Mouse (Mus musculus): ENCODE results near the gene Gpr88. TPM values are rescaled to one million over a fixed set of nuclear protein-coding genes. Genes with fewer than 3 reads are reported as not detected.

The Gpr88 gene
- total and polyA plus RNA-seq, 3 experiments, result not detected

- Histone ChIP-seq H3K36me3 (replicated peaks in 1 of 2; ENCODE audit: control insufficient read depth in 1 of 2, insufficient read depth in 1 of 2, low read length in 1 of 2) (no peaks in the 10 kb centered on the region), H3K4me2 (ENCODE audit: insufficient read depth, low read depth, poor library complexity, severe bottlenecking) (no peak overlapping the region), H3K9me3 (replicated peaks; ENCODE audit: low read length) (no peaks in the 10 kb centered on the region), H3K79me2 (replicated peaks; ENCODE audit: control insufficient read depth, extremely low read depth, insufficient read depth, poor library complexity, severe bottlenecking) (no peaks in the 10 kb centered on the region), H3K4me3 (replicated peaks in 1 of 3; ENCODE audit: low read depth in 2 of 3, low read length in 2 of 3, poor library complexity in 1 of 3) (no peak overlapping the region), H3K27ac (ENCODE audit: insufficient read depth, low read depth) (no peak overlapping the region), H3K4me1 (ENCODE audit: control insufficient read depth in 1 of 2, insufficient read depth in 2 of 2) (peaks cover 4 to 16% of the 10 kb centered on the region in 2 experiments; a peak in 3 of 4 replicates), H3K27me3 (replicated peaks) (no peaks in the 10 kb centered on the region), H3K9ac (ENCODE audit: insufficient read depth, low read depth) (no peak overlapping the region)
- DNase-seq (ENCODE audit: extremely low read depth), result no peak
- TF ChIP-seq RCOR1 (conservative IDR thresholded peaks at IDR 0.05; ENCODE audit: low read depth, low read length) (no peak), GABPA (IDR thresholded peaks at IDR 0.05; ENCODE audit: insufficient replicate concordance, low read depth, low read length) (no peak), JUN (IDR thresholded peaks at IDR 0.05; ENCODE audit: insufficient read depth, low read depth, low read length) (no peak), ZKSCAN1 (IDR thresholded peaks at IDR 0.05; ENCODE audit: borderline replicate concordance, low read depth, low read length) (no peak), USF1 (IDR thresholded peaks at IDR 0.05; ENCODE audit: low read depth, low read length) (no peak), POLR2A (IDR thresholded peaks at IDR 0.05; ENCODE audit: low read depth, low read length) (no peak), EP300 (IDR thresholded peaks at IDR 0.05; ENCODE audit: low read length) (0 out of 2 replicates have a peak, but pooled peaks have one; percentile 13)
- dilution Hi-C loops (cut with MboI; ENCODE audit: extremely low pct_ligation_motif_present, extremely low pct_unique_long_range_greater_than_20kb, low sequenced_read_pairs), result no loop called here
- in situ Hi-C loops (cut with MboI; ENCODE audit: low pct_ligation_motif_present, low pct_unique_long_range_greater_than_20kb, low sequenced_read_pairs), result no loop called here
Observed at GRCm38 (mm10) chr3:116236856-116237255, 16.4 kb downstream of the Gpr88 start.

GRCm38 (mm10) chr3:116233515-116233914 is 19.8 kb downstream of the Gpr88 start:
- Histone ChIP-seq H3K79me2 (replicated peaks; ENCODE audit: control insufficient read depth, extremely low read depth, insufficient read depth, poor library complexity, severe bottlenecking) (no peaks in the 10 kb centered on the region), H3K27ac (ENCODE audit: insufficient read depth, low read depth) (no peak overlapping the region), H3K4me2 (ENCODE audit: insufficient read depth, low read depth, poor library complexity, severe bottlenecking) (no peak overlapping the region), H3K36me3 (replicated peaks in 1 of 2; ENCODE audit: control insufficient read depth in 1 of 2, insufficient read depth in 1 of 2, low read length in 1 of 2) (no peaks in the 10 kb centered on the region), H3K9me3 (replicated peaks; ENCODE audit: low read length) (no peaks in the 10 kb centered on the region), H3K27me3 (replicated peaks) (no peaks in the 10 kb centered on the region), H3K4me3 (replicated peaks in 1 of 3; ENCODE audit: low read depth in 2 of 3, low read length in 2 of 3, poor library complexity in 1 of 3) (no peak overlapping the region), H3K4me1 (ENCODE audit: control insufficient read depth in 1 of 2, insufficient read depth in 2 of 2) (peaks cover 4 to 28% of the 10 kb centered on the region in 2 experiments; a peak in 3 of 4 replicates), H3K9ac (ENCODE audit: insufficient read depth, low read depth) (no peak overlapping the region)
- no peak for DNase-seq (ENCODE audit: extremely low read depth)
- TF ChIP-seq POLR2A (IDR thresholded peaks at IDR 0.05; ENCODE audit: low read depth, low read length), result no peak
- TF ChIP-seq CHD2 (IDR thresholded peaks at IDR 0.05; ENCODE audit: low read length), result no peak
- no peak for TF ChIP-seq NRF1 (IDR thresholded peaks at IDR 0.05; ENCODE audit: low read depth, low read length)
- no peak for TF ChIP-seq BHLHE40 (IDR thresholded peaks at IDR 0.05; ENCODE audit: low read depth, low read length)
- dilution Hi-C loops (cut with MboI; ENCODE audit: extremely low pct_ligation_motif_present, extremely low pct_unique_long_range_greater_than_20kb, low sequenced_read_pairs), result no loop called here
- in situ Hi-C loops (cut with MboI; ENCODE audit: low pct_ligation_motif_present, low pct_unique_long_range_greater_than_20kb, low sequenced_read_pairs), result no loop called here

- dilution Hi-C loops (cut with MboI; ENCODE audit: extremely low pct_ligation_motif_present, extremely low pct_unique_long_range_greater_than_20kb, low sequenced_read_pairs), result no loop called here
- TF ChIP-seq KAT2A (IDR thresholded peaks at IDR 0.05; ENCODE audit: insufficient replicate concordance, low read length) (no peak), NELFE (IDR thresholded peaks at IDR 0.05; ENCODE audit: low read depth, low read length) (no peak), MEF2A (IDR thresholded peaks at IDR 0.05; ENCODE audit: borderline replicate concordance, low read depth, low read length) (no peak), ZNF384 (IDR thresholded peaks at IDR 0.05; ENCODE audit: low read depth, low read length) (no peak), TCF12 (IDR thresholded peaks at IDR 0.05; ENCODE audit: low read depth, low read length) (no peak)
- no peaks in the 10 kb centered on the region for H3K9me3 ChIP-seq (replicated peaks; ENCODE audit: low read length)
Observed at GRCm38 (mm10) chr3:116232763-116233162, 20.5 kb downstream of the Gpr88 start.

More at GRCm38 (mm10) chr3:116232763-116233162, 20.5 kb downstream of the Gpr88 start:
- in situ Hi-C loops (cut with MboI; ENCODE audit: low pct_ligation_motif_present, low pct_unique_long_range_greater_than_20kb, low sequenced_read_pairs), result no loop called here
- no peaks in the 10 kb centered on the region for H3K79me2 ChIP-seq (replicated peaks; ENCODE audit: control insufficient read depth, extremely low read depth, insufficient read depth, poor library complexity, severe bottlenecking)
- H3K9ac ChIP-seq (ENCODE audit: insufficient read depth, low read depth), result no peak overlapping the region
- no peak overlapping the region for H3K4me2 ChIP-seq (ENCODE audit: insufficient read depth, low read depth, poor library complexity, severe bottlenecking)
- peaks cover 9 to 35% of the 10 kb centered on the region in 2 experiments; a peak in 3 of 4 replicates for H3K4me1 ChIP-seq (ENCODE audit: control insufficient read depth in 1 of 2, insufficient read depth in 2 of 2)
- no peak overlapping the region for H3K27ac ChIP-seq (ENCODE audit: insufficient read depth, low read depth)
- DNase-seq (ENCODE audit: extremely low read depth), result peak; percentile 43
- no peaks in the 10 kb centered on the region for H3K36me3 ChIP-seq (replicated peaks in 1 of 2; ENCODE audit: control insufficient read depth in 1 of 2, insufficient read depth in 1 of 2, low read length in 1 of 2)
- H3K4me3 ChIP-seq (replicated peaks in 1 of 3; ENCODE audit: low read depth in 2 of 3, low read length in 2 of 3, poor library complexity in 1 of 3), result no peak overlapping the region
- H3K27me3 ChIP-seq (replicated peaks), result no peaks in the 10 kb centered on the region
